Mouse (Mus musculus): ENCODE results near the gene Sbno2.

GRCm38 (mm10) chr10:80100982-80101381 lies 4.4 kb downstream of the Sbno2 start:
- TF ChIP-seq EP300 (IDR thresholded peaks at IDR 0.05; ENCODE audit: low read depth) (no peak), CTCF (IDR thresholded peaks at IDR 0.05; ENCODE audit: low read depth) (no peak)
